Mouse (Mus musculus) liver, adult 2 months (tissue): ENCODE measurements at regions not wholly inside any gene's neighbourhood (a gene's known extent, or its start where the extent isn't known, plus 50 kb on each side); places are given as distances from the start of the nearest gene placed in this dataset.

Source experiments
- CTCF ChIP-seq: fragments of 200-500 bp; IDR thresholded peaks from 2 replicates; pipeline ENCODE4 v1.5.1; 2011; ENCODE audit warnings: low read depth, low read length, control low read depth
- POLR2A ChIP-seq: fragments of 200-500 bp; IDR thresholded peaks from 2 replicates; pipeline ENCODE4 v1.6.1; 2011; ENCODE audit warnings: low read length, control low read depth; ENCODE audit not compliant: insufficient read depth; ENCODE audit errors: extremely low read depth

DNA sequence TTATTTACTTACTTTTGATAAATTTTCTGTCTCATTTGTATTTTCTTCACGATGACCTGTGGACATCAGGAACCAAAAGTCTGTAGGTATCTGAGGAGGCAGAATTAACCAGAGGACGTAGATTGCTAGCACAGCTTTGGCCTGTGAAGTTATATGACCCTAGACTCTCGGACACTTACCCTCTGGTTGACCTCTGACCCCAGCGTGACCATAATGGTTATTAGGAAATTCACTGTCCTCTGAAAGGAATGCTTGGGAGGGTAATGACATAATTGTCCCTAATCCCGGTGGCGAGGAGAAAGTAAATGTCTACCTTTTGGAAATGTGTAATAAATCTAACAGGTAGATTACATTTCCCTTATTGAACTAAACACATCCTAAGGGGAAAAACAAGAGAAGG lies 135.5 kb upstream of the Prickle1 start:
- TF ChIP-seq CTCF (no peak), POLR2A (no peak)
